Mouse (Mus musculus) left cerebral cortex, adult 18-20 months (tissue): ENCODE data around the gene Cdc42ep4. TPM values are rescaled to one million over a fixed set of nuclear protein-coding genes. Genes with fewer than 3 reads are reported as not detected.

Experiments
- DNase-seq, 2 experiments: peaks; one replicate each; pipeline ENCODE4 v3.0.0; 2021 to 2022; ENCODE audit warnings: low spot score in 2 of 2, mixed read lengths in 1 of 2
- total RNA-seq, 2 experiments: library from RNA; stranded (reverse); gene quantifications; 2 replicates each; pipeline ENCODE4 v1.2.3; 2021

The Cdc42ep4 gene
- total RNA-seq, 2 experiments from 2014 or later = 26.6 to 28.8 TPM

- no peak for DNase-seq
Observed at GRCm38 (mm10) chr11:113778733-113779679, 27.3 kb upstream of the Cdc42ep4 start.

DNA sequence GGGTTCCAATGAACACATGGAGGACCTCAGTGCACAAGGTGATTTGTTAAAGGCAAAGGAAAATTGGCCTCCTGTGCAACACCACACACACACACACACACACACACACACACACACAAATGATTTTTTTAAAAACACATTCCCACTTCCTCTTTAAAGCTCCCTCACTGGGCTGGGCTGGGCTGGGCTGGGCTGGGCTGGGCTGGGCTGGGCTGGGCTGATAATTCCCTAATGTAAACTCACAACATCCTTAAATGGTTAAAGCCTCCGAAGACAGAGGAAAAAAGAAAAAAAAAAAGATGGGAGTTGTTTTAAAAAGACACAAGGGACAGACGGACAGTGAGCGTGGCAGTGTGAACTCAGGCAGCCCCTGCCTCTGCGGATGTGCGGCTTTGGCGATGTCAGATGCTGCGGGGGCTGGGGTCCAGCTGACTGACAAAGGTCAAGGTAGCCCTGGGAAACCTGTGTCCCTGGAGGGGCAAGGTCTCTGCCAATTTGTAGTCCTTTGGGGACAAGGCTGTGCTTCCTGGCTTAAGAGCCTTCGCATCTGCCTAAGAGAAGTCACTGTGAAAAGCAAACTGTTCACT is 26.3 kb upstream of the Cdc42ep4 start:
- no peak for DNase-seq

DNA sequence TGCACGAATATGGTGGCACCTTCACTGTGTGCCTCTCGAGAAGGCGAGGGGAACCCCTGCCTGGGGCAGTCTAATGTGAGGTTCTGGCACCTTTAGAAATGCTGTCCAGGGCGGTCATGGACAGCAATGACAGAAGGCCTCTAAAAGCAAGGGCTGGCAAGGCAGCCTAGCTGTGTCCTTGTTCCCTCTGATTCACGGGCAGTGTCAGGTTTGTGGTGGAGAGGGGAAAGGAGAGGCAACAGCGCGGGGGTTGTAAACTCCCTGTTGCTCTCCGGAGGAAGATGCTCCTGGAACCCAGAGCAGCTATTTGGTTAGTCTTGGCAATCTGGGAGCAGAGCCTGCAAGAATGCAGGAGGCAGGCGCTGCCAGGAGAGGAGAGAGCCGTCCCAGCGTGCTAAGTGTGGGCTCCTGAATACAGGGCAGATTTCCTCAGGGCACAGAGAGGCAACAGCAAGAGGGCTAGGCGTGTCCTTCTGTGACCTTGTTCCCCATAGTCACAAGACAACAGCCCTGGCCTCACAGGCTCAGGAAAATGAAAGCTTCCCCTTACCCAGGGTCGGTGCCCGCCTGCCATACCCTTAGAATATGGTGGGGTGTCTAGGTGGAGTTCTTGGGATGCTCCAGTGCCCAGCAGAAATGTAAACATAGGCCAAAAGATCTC is 25.3 kb upstream of the Cdc42ep4 start:
- DNase-seq = no peak

- DNase-seq = no peak
Observed at GRCm38 (mm10) chr11:113774773-113775172, 23.1 kb upstream of the Cdc42ep4 start.

GRCm38 (mm10) chr11:113773191-113773590 is 21.5 kb upstream of the Cdc42ep4 start:
- DNase-seq = no peak

- DNase-seq = no peak
Observed at GRCm38 (mm10) chr11:113771187-113771586, 19.5 kb upstream of the Cdc42ep4 start.

GRCm38 (mm10) chr11:113768356-113768755 is 16.7 kb upstream of the Cdc42ep4 start:
- DNase-seq = no peak

GRCm38 (mm10) chr11:113767285-113767684 is 15.6 kb upstream of the Cdc42ep4 start:
- DNase-seq = no peak

GRCm38 (mm10) chr11:113766284-113766985 is 14.8 kb upstream of the Cdc42ep4 start:
- no peak for DNase-seq

DNA sequence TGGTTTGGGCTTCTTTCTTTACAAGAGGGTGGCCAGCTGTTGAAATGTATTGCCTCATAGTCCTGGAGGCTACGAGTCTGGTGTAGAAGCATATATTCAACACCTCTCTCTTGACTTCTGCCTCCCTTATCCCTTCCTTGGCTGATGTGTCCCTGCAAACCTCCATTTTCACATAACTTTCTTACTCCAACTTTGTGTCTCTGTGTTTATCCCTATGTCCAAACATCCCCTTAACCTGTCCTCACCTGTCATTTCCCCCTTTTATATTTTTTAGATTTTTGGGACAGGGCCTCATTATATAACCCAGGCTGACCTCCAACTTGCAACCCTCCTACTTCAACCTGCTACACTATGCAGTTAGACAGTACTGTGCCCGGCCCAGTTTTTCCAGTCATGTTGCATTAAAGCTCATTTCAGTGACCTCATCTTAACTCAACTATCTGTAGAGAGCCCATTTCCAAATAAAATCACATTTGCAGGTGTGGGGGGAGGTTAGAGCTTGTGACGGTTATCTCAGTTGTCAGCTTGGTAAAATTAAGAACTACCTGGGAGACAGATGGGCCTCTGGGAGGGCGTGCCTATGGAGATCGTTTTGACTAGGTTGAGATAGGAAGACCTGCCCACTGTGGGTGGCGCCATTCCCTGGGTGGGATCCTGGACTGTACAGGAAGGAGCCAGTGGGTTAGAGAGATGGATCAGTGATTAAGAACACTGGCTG is 12.6 kb upstream of the Cdc42ep4 start:
- DNase-seq = no peak

DNA sequence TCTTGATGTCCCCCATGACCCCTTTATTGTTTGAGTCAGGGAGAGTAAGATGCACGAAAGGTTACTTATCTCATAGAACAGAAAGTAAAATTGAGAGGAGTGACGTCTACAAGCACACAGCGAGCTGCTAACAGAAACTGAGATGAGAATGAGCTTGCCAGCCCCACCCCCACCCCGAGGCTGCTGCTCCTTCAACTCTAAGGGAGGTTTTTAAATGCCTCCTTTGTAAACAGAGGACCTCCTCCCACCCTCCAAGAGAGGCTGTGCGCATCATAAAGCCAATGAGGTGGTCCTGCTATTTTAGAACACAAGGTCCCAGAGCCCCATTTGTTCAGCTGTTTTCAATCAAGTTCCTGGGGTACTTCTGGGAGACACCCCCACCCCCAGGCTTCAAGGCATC is 11.8 kb upstream of the Cdc42ep4 start:
- DNase-seq = no peak

GRCm38 (mm10) chr11:113762136-113762797 is 10.6 kb upstream of the Cdc42ep4 start:
- no peak for DNase-seq

GRCm38 (mm10) chr11:113761646-113762045 is 10.0 kb upstream of the Cdc42ep4 start:
- no peak for DNase-seq

DNA sequence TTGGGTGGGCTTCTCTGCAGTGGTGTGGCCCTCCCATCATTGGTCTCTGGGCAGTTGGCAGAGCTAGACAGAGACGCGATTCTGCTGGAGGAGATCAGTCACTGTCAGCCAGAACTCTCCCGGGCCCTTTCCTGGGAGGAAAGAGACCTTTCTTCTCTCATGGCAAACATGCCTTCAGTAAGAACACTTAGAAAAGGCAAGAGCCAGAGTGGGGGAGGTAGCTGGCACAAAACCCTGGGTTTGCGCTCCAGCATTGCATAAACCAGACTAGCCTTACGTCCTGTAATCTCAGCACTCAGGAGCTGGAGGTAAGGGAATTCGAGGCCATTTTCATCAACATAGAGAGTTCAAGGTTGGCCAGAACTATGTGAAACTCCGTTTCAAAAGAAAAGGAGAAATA is 8.8 kb upstream of the Cdc42ep4 start:
- no peak for DNase-seq

DNA sequence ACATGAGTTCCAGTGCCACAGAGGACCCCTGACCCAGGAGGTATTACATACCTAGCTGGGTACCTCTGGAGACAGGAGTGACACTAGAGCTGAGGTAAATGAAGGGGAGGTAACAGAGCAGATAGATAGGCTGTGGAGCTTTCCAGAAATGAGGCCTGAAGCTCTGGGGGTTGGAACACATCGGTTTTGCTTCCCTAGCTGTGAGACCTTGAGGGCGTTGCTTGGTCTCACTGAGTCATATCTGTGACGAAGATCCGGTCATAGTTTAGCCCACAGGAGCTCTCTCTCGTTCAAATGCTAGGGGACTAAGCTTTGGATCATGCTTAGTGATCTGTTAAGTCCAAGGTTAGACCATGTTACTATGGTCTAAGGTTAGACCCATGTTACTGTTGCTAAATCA is 7.2 kb upstream of the Cdc42ep4 start:
- no peak for DNase-seq

GRCm38 (mm10) chr11:113756578-113756977 is 4.9 kb upstream of the Cdc42ep4 start:
- DNase-seq = no peak

- DNase-seq = no peak
Observed at GRCm38 (mm10) chr11:113755878-113756277, 4.2 kb upstream of the Cdc42ep4 start.

DNA sequence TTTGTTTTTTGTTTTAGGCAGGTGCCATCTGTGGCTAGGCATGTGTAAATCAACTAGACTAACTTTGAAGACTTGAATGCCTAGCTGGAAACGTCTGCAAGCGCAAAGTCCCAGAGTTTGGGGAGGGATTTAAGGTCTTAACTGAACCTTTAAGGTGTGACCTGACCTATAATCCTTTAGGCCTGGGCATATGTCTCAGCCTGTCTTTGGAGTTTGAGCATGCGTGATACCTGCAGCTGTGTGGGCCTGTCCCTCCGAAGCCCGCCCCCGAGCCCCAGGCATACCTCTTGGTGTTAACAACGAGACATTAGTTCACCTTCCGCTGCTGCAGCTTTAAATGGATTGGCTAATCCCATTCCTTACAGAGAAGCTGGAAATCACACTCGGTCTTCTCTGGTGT is 3.2 kb upstream of the Cdc42ep4 start:
- DNase-seq = no peak

GRCm38 (mm10) chr11:113752685-113753430 is 1.2 kb upstream of the Cdc42ep4 start:
- DNase-seq = no peak
